Mouse (Mus musculus): Measurements from ENCODE around the gene 2210418O10Rik. TPM values are rescaled to one million over a fixed set of nuclear protein-coding genes. Genes with fewer than 3 reads are reported as not detected.
"Not testable (repeated sequence)": the region's sequence is repeated elsewhere in the genome, so short reads cannot be mapped to it uniquely, and the experiment has no call there.

2210418O10Rik gene
- 6.9 and 12.9 TPM in 2 replicates for polyA plus RNA-seq (2015; fragmentation: Nextera tagmentation; extraction: Ambion mirVana)

DNA sequence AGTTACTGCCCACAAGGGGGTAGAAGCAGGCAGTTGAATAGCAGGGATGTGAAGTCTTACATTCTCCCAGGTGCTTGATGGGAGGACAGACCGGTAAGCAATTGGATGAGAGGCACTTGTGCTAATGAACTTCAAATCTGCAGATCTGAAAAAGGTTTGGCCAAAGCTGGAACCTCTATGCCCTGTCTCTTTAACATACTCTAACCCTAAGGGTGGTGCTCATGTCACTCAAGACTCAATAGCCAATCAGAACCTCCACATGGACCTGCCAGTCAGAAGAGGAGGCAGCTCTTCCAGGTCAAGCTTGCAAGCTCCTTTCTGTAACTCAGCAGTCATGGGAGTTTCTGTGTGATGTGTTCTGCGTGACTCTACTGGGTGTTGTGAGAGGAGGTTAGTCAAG is at the start of gene 2210418O10Rik:
2210418O10Rik (plus strand) TSS at position 301 of the 400 bp plus-strand sequence.
- H3K4me2 ChIP-seq (ENCODE audit: low read length); H3K4me3 ChIP-seq (replicated peaks; ENCODE audit: low read depth, low read length); H3K36me3 ChIP-seq (ENCODE audit: insufficient read depth, low read length); H3K9me3 ChIP-seq (replicated peaks; ENCODE audit: low read length); H3K27ac ChIP-seq; DNase-seq (ENCODE audit: low spot score); H3K9ac ChIP-seq (ENCODE audit: low read depth, low read length); H3K4me1 ChIP-seq (replicated peaks; ENCODE audit: insufficient read depth, low read length); H3K27me3 ChIP-seq (ENCODE audit: insufficient read depth, low read length); ATAC-seq (replicated peaks; ENCODE audit: low FRiP score, low read depth): not testable (repeated sequence)
- no CpG with 5 or more reads among the region's 2 CpGs for whole genome bisulfite sequencing

GRCm38 (mm10) chr2:176248519-176248918 is 22.1 kb downstream of the 2210418O10Rik start:
- H3K4me3 ChIP-seq (replicated peaks; ENCODE audit: low read depth, low read length); ATAC-seq (replicated peaks; ENCODE audit: low FRiP score, low read depth); H3K4me1 ChIP-seq (replicated peaks; ENCODE audit: insufficient read depth, low read length); H3K27ac ChIP-seq; H3K4me2 ChIP-seq (ENCODE audit: low read length); H3K27me3 ChIP-seq (ENCODE audit: insufficient read depth, low read length); DNase-seq (ENCODE audit: low spot score); H3K36me3 ChIP-seq (ENCODE audit: insufficient read depth, low read length); H3K9me3 ChIP-seq (replicated peaks; ENCODE audit: low read length); H3K9ac ChIP-seq (ENCODE audit: low read depth, low read length): not testable (repeated sequence)
- WGBS: no CpG with 5 or more reads among the region's 1 CpGs

Other genes starting within 250 kb of the 2210418O10Rik start
- gene Gm2004, start 76.7 kb upstream of the 2210418O10Rik start, polyA plus RNA-seq (2015; fragmentation: Nextera tagmentation; extraction: Ambion mirVana): 0.66 and 0.86 TPM in 2 replicates
- not detected in 2 replicates for gene Gm11009, start 92.9 kb downstream of the 2210418O10Rik start, polyA plus RNA-seq (2015; fragmentation: Nextera tagmentation; extraction: Ambion mirVana)
- 12.6 and 16.0 TPM in 2 replicates for gene Gm14435, start 197.0 kb downstream of the 2210418O10Rik start, polyA plus RNA-seq (2015; fragmentation: Nextera tagmentation; extraction: Ambion mirVana)

Measured in kidney, postnatal 0 days (tissue).